Mouse (Mus musculus) cerebellum, adult 9-10 months (tissue): ENCODE measurements around the gene Ppan.

Experiments
- DNase-seq: peaks from one replicate; pipeline ENCODE4 v3.0.0; 2022

Ppan gene

GRCm38 (mm10) chr9:20879097-20879792, 8.7 kb upstream of the Ppan start, which contains the start of gene Angptl6:
TSS of gene Angptl6 (minus strand) at chr9:20879727.
- no peak for DNase-seq

DNA sequence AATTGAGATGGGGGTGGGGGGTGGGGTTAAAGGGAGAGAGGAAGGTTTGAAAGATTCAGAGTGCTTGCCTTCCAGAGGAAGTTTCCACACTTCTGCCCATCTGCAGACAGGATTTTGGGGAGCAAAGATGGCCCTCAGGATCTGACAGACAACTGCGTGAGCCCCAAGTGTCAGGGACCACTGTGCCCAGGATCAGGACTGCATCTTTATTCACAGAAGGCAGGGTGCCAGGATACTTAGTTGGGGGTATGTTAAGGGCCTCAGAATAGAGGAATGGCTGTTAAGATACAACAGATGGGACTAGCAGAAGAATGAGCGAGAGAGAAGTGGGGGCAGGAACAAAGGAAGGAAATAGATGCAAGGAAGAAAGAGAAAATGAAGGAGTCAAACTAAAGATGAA, 1.4 kb upstream of the Ppan start:
- DNase-seq: no peak

DNA sequence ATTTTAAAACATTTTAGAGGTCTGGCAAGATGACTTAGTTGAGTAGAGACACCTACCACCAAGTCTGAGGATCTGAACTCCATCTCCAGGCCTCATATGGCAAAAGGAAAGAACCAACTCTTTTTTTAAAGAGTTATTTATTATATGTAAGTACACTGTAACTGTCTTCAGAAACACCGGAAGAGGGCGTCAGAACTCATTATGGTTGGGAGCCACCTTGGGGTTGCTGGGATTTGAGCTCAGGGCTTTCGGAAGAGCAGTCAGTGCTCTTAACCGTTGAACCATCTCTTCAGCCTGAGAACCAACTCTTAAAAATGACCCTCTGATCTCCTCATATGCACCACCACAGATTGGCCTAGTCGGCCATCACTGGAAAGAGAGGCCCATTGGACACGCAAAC, 784 bp upstream of the Ppan start:
- DNase-seq: no peak

DNA sequence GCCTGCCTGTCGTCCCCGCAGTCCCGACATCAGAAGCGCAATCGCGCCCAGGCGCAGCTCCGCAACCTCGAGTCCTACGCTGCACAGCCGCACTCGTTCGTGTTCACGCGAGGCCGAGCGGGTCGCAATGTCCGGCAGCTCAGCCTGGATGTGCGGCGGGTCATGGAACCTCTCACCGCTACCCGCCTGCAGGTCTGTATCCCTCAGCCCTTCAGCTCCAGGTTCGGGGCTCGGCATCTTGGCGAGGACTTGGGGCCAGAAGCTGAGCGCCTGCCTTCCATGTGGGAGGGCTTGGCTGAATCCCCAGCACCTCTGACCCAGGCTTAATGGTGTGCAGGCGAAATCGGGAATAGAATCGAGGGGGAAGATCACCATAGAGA, 401 bp downstream of the Ppan start:
- no peak for DNase-seq

- DNase-seq: no peak
Observed at GRCm38 (mm10) chr9:20889185-20890141, 1.5 kb downstream of the Ppan start.

GRCm38 (mm10) chr9:20890411-20890810, 2.4 kb downstream of the Ppan start:
- no peak for DNase-seq

DNA sequence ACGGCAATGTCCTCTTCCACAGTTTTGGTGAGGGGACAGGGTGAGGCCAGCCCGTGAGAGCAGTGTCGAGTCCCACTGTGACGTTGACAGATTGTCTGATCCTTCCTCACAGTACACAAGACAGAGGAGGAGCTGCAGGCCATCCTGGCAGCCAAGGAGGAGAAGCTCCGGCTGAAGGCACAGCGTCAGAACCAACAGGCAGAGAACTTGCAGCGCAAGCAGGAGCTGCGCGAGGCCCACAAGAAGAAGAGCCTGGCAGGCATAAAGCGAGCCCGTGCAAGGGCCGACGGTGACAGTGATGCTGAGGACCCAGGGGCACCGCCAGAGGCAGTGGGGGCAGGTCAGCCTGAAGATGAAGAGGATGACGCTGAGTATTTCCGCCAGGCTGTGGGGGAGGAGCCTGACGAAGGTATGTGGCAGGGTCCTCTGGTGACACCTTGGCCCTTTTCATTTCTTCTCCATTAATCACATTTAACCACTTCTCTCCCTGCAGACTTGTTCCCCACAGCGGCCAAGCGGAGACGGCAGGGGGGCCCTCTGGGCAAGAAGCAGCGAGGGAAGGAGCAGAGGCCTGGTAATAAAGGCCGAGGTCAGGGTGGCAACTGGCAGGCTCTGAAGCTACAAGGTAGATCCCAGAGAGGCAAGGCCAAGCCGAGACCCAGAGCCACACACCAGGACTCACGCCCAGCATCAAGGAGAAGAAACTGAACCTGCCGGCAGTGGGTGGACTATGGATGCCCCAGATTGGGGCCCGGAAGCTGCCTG, 3.5 kb downstream of the Ppan start:
- DNase-seq: no peak

GRCm38 (mm10) chr9:20892104-20892653, 4.2 kb downstream of the Ppan start:
- peak; percentile 1 for DNase-seq

- no peak for DNase-seq
Observed at GRCm38 (mm10) chr9:20893069-20893468, 5.1 kb downstream of the Ppan start.

DNA sequence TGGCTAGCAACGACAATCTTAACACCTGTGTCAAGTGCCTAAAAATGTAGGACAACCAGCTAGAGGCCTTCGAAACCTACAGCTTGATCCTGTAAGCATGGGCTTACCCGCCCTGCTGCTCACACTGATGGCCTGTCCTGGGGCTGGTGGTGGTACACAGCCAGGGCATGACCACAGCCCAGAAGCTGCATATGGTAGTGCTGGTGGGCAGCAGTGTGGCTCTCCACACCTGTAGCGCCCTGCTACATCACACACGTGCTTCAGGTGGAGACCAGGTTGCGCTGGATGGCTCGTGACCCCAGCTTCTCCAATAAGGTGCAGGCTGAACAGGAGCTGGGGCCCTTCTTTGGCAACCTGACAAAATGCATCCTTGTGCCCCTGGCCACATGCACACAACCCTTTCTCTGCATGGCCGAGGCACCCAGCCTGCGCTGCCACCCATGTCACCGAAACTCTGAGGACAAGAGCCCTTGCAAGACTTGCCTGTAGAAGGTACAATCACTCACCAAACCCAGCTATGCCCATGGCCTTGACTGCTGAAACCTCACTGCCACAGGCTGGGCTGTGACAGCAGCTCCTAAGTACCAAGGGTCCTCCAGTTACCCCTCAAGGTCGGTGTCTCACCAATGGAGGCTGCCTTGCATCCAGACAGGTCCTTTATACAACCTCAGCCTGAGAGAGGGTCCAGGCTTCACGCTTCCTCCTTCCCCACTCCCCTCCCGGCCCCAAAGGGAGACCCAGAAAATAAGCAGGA, 5.8 kb downstream of the Ppan start:
- no peak for DNase-seq

- no peak for DNase-seq
Observed at GRCm38 (mm10) chr9:20894629-20895028, 6.7 kb downstream of the Ppan start.

DNA sequence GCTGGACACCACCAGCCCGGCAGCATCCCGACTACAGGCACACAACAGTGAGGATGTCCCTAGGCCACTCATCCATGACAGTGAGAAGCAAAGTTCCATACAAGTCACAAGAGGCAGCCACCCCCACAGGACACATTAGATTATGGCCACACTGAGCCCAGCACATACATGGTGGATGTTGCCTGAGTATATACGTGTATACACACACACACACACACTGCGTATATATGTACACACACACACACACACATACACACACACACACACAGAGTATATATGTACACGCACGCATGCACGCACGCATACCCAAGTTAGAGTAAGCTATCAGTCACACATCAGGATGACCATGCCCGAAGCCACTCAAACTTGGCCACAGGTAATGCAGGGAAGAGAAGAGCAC, 7.4 kb downstream of the Ppan start:
- no peak for DNase-seq

- DNase-seq: no peak
Observed at GRCm38 (mm10) chr9:20897736-20898510, 9.9 kb downstream of the Ppan start.

DNA sequence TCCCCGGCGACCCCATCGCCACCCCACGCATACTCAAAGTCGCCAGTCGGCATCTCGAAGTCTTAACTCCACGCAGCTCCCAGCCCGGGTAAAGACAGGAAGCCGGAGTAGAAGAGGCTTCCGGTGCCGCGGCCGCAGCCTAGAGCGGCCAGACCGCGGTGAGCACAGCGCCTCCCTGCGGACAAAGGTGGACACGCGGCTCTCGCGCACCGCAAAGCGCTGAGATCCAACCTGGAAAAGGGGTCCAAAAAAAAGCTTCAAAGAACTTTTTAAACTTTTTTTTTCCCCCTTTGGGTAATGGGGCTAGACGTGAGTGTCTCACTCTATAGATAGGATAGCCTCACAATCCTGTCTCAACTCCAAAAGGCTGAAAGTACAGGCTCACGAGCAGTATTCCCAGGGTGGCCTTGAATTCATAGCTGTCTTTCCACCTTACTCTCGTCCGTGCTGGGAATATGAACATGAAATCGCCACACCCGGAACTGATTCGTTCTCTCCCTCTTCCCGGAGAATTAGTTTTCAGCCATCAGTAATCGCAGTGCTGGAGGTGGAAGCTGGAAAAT, 10.6 kb downstream of the Ppan start, which contains the start of gene Eif3g:
Gene Eif3g, minus strand, starts transcription at position 113 of the 563 bp plus-strand sequence.
- peak; percentile 81 for DNase-seq

DNA sequence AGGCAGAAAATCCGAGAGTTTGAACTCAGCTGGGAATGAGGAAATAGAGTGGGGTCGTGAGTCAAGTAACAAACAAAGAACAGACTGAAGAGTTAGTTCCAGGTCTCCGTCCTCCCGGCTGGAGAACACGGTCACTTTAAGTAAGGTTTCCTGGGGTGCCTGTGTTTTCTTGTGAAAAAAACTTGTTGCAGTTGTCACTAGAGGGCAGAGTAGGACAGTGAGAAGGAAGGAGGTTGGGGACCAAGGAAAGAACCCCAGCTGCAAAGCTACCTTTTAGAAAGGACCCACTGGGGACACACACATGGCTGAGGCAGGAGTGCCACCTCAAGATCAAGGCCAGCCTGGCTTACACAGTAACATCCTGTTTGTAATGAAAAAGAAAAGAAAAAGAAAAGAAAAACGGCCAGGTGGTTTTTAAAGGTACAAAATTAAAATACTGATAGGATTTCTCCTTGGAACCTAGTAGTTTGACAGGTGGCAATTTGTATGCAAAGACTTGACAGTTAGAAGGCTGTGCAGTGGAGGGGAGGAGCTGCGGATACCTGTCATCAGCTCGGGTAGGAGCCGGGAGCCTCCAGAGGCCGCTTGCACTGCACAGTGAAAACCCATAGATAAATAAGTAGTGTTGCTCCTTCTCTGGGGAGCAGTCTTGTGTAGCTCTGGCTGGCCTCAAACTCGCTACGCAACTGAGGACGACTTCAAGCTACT, 13.6 kb downstream of the Ppan start:
- peak; percentile 54 for DNase-seq

DNA sequence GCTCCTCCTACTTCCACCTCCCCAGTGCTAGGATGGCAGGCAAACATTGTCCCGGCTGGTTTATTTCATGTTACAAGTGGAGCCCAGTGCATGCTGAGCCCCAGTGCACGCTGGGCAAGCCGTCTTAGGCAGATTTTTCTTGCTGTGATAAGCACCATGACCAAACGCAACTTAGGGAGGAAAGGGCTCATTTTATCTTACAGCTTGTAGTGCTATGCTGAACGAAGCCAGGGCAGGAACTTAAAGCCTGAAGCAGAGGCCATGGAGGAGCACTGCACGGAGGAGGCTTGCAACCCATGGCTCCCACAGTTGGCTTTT, 14.2 kb downstream of the Ppan start:
- DNase-seq: no peak

DNA sequence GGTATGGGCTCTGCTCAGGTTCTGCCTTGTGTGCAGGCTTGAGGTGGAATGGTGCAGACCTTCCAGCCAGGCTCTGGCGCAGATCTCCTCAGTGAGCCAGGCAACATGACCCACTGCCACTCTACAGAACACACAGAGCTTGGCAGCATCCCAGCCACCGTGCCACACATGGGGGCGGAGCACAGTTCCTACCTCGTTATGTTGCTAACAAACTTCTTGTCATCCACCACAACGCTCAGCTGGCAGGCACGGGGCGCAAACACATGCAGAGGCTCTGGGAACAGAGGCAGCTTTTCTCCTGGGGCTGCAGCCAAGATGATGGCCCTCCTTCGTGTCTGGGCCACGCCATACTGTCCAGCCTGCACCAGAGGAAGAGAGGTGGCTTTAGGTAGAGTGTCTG, 22.0 kb downstream of the Ppan start:
- DNase-seq: no peak

DNA sequence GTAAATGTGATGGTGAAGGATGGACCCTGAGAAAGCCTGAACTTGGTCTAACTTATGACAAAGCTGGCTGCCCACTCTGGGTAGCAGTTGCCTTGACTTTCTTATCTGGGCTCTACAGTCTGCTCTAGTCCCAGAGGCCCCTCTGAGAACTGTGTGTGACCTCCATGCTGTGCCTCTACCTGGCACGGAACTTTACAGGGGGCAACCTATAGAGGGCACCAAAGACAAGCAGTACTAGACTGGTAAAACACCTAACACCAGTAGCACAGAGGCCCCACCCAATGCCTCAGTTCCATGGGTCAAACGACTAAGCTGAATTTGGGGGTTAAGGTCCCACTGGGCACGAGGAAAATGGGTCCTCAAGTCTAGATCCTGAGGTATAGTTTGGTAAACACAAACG, 28.2 kb downstream of the Ppan start:
- DNase-seq: no peak

DNA sequence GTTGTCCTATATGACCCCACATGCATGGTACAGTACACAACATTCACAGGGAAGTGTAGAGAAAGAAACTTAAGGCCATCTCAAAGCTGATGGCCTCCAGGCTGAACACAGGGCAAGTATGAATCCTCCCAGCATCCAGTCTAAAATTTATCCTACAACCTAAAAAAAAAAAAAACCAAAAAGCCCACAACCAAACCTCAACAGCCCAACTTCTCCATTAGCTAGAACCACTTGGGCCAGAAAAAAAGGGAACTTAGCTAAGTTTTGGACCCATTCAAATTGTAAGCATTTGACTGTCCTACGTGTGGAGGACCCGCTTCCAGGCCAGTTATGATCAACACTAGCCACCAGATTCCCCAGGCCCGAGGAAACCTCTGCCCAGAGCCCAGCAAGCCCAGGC, 35.3 kb downstream of the Ppan start:
- no peak for DNase-seq
